Mouse (Mus musculus): ENCODE data around the gene Nr1i3. TPM values are rescaled to one million over a fixed set of nuclear protein-coding genes. Genes with fewer than 3 reads are reported as not detected.

Gene Nr1i3
- polyA plus RNA-seq, 1 experiment: 0.08 TPM

DNA sequence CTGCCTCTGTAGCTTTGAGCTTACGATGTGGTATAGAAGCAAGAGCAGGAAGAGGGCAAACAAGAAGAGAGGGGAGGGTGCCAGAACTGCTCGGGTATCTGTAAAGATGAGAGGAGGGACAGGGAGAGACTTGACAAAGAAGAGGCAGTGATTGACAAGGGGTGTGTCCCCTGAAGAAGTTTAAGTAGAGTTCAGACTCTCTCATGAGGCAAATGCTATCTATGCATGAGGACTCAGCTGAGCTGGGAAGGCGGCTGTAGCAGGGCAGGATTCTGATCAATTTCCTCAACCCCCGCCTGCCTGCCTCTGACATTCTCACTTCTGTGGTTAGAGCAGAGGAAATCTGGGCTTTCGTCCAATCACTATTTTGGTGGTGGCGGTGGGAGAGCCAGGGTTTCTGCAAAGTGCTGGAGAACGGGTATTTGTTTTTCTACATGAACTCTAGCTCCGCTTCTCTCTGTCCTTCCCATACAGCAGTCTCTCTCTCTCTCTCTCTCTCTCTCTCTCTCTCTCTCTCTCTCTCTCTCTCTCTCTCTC lies 48.9 kb downstream of the Nr1i3 start:
- 1% methylated on average over 8 of the region's 8 CpGs for WGBS
- no peaks in the 10 kb centered on the region for H3K36me3 ChIP-seq (ENCODE audit: control insufficient read depth, insufficient read depth, low read length)
- no peaks in the 10 kb centered on the region for H3K27me3 ChIP-seq (ENCODE audit: control insufficient read depth, insufficient read depth, low read length)
- no peak overlapping the region for H3K27ac ChIP-seq (ENCODE audit: control insufficient read depth, insufficient read depth, low read length)
- no peak for DNase-seq
- TF ChIP-seq CTCF (IDR thresholded peaks at IDR 0.05; ENCODE audit: borderline replicate concordance, control insufficient read depth, extremely low read depth, insufficient read depth, low read length, poor library complexity): no peak
- TF ChIP-seq POLR2A (IDR thresholded peaks at IDR 0.05; ENCODE audit: control insufficient read depth, extremely low read depth, insufficient read depth, low read length, poor library complexity): no peak
- H3K4me1 ChIP-seq (replicated peaks; ENCODE audit: control insufficient read depth, insufficient read depth, low read length): 0 out of 2 replicates have a peak, but pooled peaks cover 2% of the 10 kb centered on the region
- H3K4me3 ChIP-seq (ENCODE audit: control insufficient read depth, insufficient read depth, low read length): no peak overlapping the region

DNA sequence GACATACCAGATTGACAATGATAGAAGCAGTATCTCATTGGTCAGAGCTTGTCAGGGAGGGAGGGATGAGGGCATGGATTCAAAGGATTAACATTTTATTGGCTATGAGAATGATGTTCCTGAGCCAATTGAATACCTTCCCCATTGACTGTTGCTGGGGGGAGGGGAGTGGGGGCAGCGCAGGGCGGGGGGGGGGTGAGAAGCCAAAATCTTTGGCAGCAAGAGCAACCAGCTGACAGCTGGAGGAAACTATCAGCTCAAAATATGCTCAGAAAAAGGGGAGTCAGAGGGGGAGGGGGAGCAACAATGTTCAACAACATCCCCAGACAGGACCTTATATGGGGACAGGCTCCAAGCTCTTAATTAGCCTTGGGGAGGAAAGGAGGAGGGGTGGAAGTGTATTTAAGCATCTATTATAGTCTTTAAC lies 49.4 kb downstream of the Nr1i3 start:
- Histone ChIP-seq H3K36me3 (ENCODE audit: control insufficient read depth, insufficient read depth, low read length) (no peaks in the 10 kb centered on the region), H3K4me3 (ENCODE audit: control insufficient read depth, insufficient read depth, low read length) (no peak overlapping the region), H3K4me1 (replicated peaks; ENCODE audit: control insufficient read depth, insufficient read depth, low read length) (0 out of 2 replicates have a peak, but pooled peaks cover 2% of the 10 kb centered on the region), H3K27me3 (ENCODE audit: control insufficient read depth, insufficient read depth, low read length) (no peaks in the 10 kb centered on the region), H3K27ac (ENCODE audit: control insufficient read depth, insufficient read depth, low read length) (no peak overlapping the region)
- TF ChIP-seq CTCF (IDR thresholded peaks at IDR 0.05; ENCODE audit: borderline replicate concordance, control insufficient read depth, extremely low read depth, insufficient read depth, low read length, poor library complexity) (no peak), POLR2A (IDR thresholded peaks at IDR 0.05; ENCODE audit: control insufficient read depth, extremely low read depth, insufficient read depth, low read length, poor library complexity) (no peak)
- WGBS: 3% methylated on average over 2 of the region's 2 CpGs
- no peak for DNase-seq

DNA sequence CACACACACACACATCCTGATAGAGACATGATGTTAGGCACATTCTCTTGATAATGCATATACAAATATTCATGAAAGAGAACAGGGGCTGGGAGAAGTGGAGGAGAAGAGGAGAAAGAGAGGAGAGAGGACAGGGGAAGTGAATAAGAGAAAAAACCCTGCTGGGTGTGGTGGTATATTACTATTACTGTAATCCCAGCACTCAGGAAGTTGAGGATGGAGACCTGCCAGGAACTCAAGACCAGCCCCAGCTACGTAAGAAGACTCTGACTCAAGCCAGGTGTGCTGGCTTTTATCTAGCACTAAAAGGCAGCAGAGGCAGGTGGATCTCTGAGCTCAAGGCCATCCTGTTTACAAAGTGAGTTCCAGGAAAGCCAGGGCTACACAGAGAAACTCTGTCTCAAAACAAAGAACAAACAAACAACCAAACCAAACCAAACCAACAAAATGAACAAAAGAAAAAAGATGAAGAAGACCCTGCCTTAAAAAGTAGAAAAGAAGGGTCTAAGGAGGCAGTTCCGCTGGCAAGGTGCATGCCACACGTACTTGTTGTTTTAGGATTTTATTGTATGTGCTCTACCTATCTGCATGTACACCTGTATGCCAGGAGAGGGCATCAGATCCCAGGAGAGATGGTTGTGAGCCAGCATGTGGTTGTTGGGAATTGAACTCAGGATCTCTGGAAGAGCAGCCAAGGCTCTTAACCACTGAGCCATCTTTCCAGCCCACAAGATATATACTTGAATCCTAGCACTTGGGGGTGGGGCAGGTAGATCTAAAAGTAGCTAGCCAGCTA lies 50.1 kb downstream of the Nr1i3 start:
- whole genome bisulfite sequencing: 67% methylated on average over 3 of the region's 3 CpGs
- DNase-seq: no peak
- Histone ChIP-seq H3K27ac (ENCODE audit: control insufficient read depth, insufficient read depth, low read length) (no peak overlapping the region), H3K36me3 (ENCODE audit: control insufficient read depth, insufficient read depth, low read length) (no peaks in the 10 kb centered on the region), H3K4me3 (ENCODE audit: control insufficient read depth, insufficient read depth, low read length) (no peak overlapping the region), H3K4me1 (replicated peaks; ENCODE audit: control insufficient read depth, insufficient read depth, low read length) (0 out of 2 replicates have a peak, but pooled peaks cover 2% of the 10 kb centered on the region), H3K27me3 (ENCODE audit: control insufficient read depth, insufficient read depth, low read length) (no peaks in the 10 kb centered on the region)
- TF ChIP-seq POLR2A (IDR thresholded peaks at IDR 0.05; ENCODE audit: control insufficient read depth, extremely low read depth, insufficient read depth, low read length, poor library complexity) (no peak), CTCF (IDR thresholded peaks at IDR 0.05; ENCODE audit: borderline replicate concordance, control insufficient read depth, extremely low read depth, insufficient read depth, low read length, poor library complexity) (no peak)

DNA sequence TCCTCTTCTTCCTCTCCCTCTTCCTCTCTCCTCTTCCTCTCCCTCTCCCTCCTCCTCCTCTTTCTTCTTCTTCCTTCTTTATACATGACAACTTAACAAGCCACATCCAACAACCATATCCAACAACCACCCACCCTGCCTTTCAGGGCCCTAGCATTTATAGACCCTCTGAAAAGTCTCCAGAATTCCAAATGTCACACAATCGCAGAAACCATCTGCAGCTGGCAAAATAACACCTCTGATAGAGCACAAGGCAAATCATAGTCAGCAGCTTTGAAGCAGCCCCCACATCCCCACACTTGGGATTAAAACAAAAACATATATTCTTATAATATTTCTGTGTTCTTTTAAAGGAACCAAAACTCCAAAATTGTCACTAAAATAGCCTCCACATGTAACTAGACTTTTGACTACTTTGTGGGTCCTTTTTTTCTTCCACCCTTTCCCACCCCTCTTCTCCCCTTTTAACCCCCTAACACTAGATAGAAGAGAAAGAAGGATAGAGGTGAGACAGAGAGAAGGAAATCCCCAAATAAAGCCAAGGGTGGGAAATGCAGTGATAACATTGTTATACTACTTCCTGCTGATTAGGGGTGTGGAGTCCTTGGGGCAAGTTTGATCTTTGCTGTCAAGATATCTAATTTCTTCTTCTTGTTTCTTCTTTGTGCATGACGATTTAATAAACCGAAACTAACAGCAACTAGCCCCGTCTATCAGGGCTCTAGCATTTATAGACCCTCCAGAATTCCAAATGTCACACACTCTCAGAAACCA lies 52.4 kb downstream of the Nr1i3 start:
- Histone ChIP-seq H3K4me3 (ENCODE audit: control insufficient read depth, insufficient read depth, low read length) (no peak overlapping the region), H3K27ac (ENCODE audit: control insufficient read depth, insufficient read depth, low read length) (no peak overlapping the region), H3K36me3 (ENCODE audit: control insufficient read depth, insufficient read depth, low read length) (no peaks in the 10 kb centered on the region), H3K4me1 (replicated peaks; ENCODE audit: control insufficient read depth, insufficient read depth, low read length) (peaks cover 9% of the 10 kb centered on the region), H3K27me3 (ENCODE audit: control insufficient read depth, insufficient read depth, low read length) (no peaks in the 10 kb centered on the region)
- WGBS: 46% methylated on average over 4 of the region's 4 CpGs
- no peak for DNase-seq
- TF ChIP-seq CTCF (IDR thresholded peaks at IDR 0.05; ENCODE audit: borderline replicate concordance, control insufficient read depth, extremely low read depth, insufficient read depth, low read length, poor library complexity) (no peak), POLR2A (IDR thresholded peaks at IDR 0.05; ENCODE audit: control insufficient read depth, extremely low read depth, insufficient read depth, low read length, poor library complexity) (no peak)

DNA sequence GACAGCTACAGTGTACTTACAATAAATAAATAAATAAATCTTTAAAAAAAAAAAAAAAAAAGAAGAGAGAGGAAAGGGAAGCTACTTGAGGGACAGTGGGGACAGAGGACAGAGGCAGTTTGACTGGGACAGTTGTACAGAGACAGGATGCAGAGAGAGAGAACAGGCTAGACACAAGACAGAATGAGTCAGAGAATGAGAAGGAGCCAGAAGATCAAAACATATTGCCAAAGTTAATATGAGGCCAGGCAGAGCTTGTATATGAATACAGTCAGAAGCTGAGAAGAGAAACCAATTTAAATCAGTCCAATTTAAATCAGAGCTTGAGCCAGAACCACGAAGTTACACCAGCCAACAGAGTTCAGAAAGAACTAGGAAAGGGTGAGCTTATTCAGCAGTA lies 54.6 kb downstream of the Nr1i3 start:
- Histone ChIP-seq H3K27me3 (ENCODE audit: control insufficient read depth, insufficient read depth, low read length) (no peaks in the 10 kb centered on the region), H3K4me1 (replicated peaks; ENCODE audit: control insufficient read depth, insufficient read depth, low read length) (peaks cover 13% of the 10 kb centered on the region), H3K36me3 (ENCODE audit: control insufficient read depth, insufficient read depth, low read length) (no peaks in the 10 kb centered on the region), H3K4me3 (ENCODE audit: control insufficient read depth, insufficient read depth, low read length) (no peak overlapping the region), H3K27ac (ENCODE audit: control insufficient read depth, insufficient read depth, low read length) (no peak overlapping the region)
- DNase-seq: no peak
- 68% methylated on average over 1 of the region's 1 CpGs for WGBS
- TF ChIP-seq POLR2A (IDR thresholded peaks at IDR 0.05; ENCODE audit: control insufficient read depth, extremely low read depth, insufficient read depth, low read length, poor library complexity): no peak
- TF ChIP-seq CTCF (IDR thresholded peaks at IDR 0.05; ENCODE audit: borderline replicate concordance, control insufficient read depth, extremely low read depth, insufficient read depth, low read length, poor library complexity): no peak

DNA sequence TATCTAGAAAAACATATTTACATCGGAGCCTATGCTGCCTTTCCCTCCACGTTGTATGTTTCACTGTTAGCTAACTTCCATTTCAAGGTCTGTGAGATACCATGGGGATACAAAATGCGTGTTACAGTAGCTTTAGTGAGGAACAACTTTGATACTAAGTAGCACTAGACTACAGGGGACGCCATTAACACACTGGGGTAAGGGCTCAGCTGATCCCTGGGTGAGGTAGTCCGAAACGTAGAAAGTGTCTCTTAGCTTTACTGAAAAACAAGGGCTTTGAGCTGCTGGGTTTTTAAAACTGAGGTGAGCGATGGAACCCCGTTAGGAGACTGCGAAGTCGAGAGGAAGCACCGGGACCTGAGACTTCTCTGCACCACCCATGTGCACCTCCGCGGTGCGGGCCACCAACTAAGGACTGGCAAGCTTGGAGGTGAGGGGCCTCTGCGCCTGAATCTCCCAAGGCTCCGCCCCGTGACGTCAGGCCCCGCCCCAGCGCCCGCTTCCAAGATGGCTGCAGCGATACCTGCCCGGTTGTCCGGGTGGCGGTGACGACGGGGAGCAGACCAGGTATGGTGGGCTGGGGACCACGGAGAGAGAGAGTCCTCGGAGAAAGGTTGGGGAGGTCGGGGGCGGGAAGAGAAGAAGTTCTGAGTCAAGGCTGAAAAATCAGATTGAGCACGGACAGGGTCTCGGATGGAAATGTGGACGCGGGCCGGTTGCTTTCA lies 56.2 kb downstream of the Nr1i3 start, which contains the start of gene B4galt3:
B4galt3 (plus strand) TSS at position 481 of the 725 bp plus-strand sequence.
- 6% methylated on average over 36 of the region's 36 CpGs for WGBS

More for the DNA sequence above, 56.2 kb downstream of the Nr1i3 start, which contains the start of gene B4galt3:
- H3K27ac ChIP-seq (ENCODE audit: control insufficient read depth, insufficient read depth, low read length): no peak within 1 kb of the TSS
- H3K4me3 ChIP-seq (ENCODE audit: control insufficient read depth, insufficient read depth, low read length): peak within 1 kb of the TSS; percentile 71
- no peaks in the 10 kb centered on the region for H3K27me3 ChIP-seq (ENCODE audit: control insufficient read depth, insufficient read depth, low read length)
- H3K36me3 ChIP-seq (ENCODE audit: control insufficient read depth, insufficient read depth, low read length): peaks cover 13% of the 10 kb centered on the region
- peak; percentile 96 for TF ChIP-seq POLR2A (IDR thresholded peaks at IDR 0.05; ENCODE audit: control insufficient read depth, extremely low read depth, insufficient read depth, low read length, poor library complexity)
- TF ChIP-seq CTCF (IDR thresholded peaks at IDR 0.05; ENCODE audit: borderline replicate concordance, control insufficient read depth, extremely low read depth, insufficient read depth, low read length, poor library complexity): peak; percentile 37; the same call in 1 of the 2 replicates
- peak; percentile 99 for DNase-seq
- H3K4me1 ChIP-seq (replicated peaks; ENCODE audit: control insufficient read depth, insufficient read depth, low read length): peaks cover 13% of the 10 kb centered on the region
